Mouse (Mus musculus): ENCODE measurements around the gene Tmprss9. TPM values are rescaled to one million over a fixed set of nuclear protein-coding genes. Genes with fewer than 3 reads are reported as not detected.

The Tmprss9 gene
- polyA plus RNA-seq, 1 experiment = 0.33 TPM

- H3K4me1 ChIP-seq (ENCODE audit: control insufficient read depth, insufficient read depth, low read length) = peaks cover 22% of the 10 kb centered on the region
- H3K27ac ChIP-seq (ENCODE audit: insufficient read depth, low read depth, low read length) = no peak overlapping the region
- no peaks in the 10 kb centered on the region for H3K36me3 ChIP-seq (ENCODE audit: control insufficient read depth, insufficient read depth, low read length)
- 19% methylated on average over 6 of the region's 6 CpGs for WGBS
- no peak overlapping the region for H3K4me3 ChIP-seq (ENCODE audit: insufficient read depth, low read depth, low read length)
- DNase-seq = no peak
- TF ChIP-seq CTCF (conservative IDR thresholded peaks at IDR 0.05; ENCODE audit: insufficient read depth, insufficient read length, low read depth, low read length) (no peak), POLR2A (IDR thresholded peaks at IDR 0.05; ENCODE audit: low read depth, low read length) (no peak)
- H3K27me3 ChIP-seq (replicated peaks; ENCODE audit: control insufficient read depth, insufficient read depth, low read length) = no peaks in the 10 kb centered on the region
Measured at GRCm38 (mm10) chr10:80936810-80937164, 65.1 kb downstream of the Tmprss9 start.

- TF ChIP-seq CTCF (conservative IDR thresholded peaks at IDR 0.05; ENCODE audit: insufficient read depth, insufficient read length, low read depth, low read length) = no peak
- no peak for TF ChIP-seq POLR2A (IDR thresholded peaks at IDR 0.05; ENCODE audit: low read depth, low read length)
- peak; percentile 91 for DNase-seq
- H3K4me3 ChIP-seq (ENCODE audit: insufficient read depth, low read depth, low read length) = no peak overlapping the region
- no peaks in the 10 kb centered on the region for H3K36me3 ChIP-seq (ENCODE audit: control insufficient read depth, insufficient read depth, low read length)
- peaks cover 22% of the 10 kb centered on the region for H3K4me1 ChIP-seq (ENCODE audit: control insufficient read depth, insufficient read depth, low read length)
- 11% methylated on average over 8 of the region's 8 CpGs for WGBS
- no peak overlapping the region for H3K27ac ChIP-seq (ENCODE audit: insufficient read depth, low read depth, low read length)
- no peaks in the 10 kb centered on the region for H3K27me3 ChIP-seq (replicated peaks; ENCODE audit: control insufficient read depth, insufficient read depth, low read length)
Measured at GRCm38 (mm10) chr10:80937646-80938045, 66.0 kb downstream of the Tmprss9 start.

- Histone ChIP-seq H3K4me3 (ENCODE audit: insufficient read depth, low read depth, low read length) (no peak overlapping the region), H3K4me1 (ENCODE audit: control insufficient read depth, insufficient read depth, low read length) (peaks cover 18% of the 10 kb centered on the region), H3K27me3 (replicated peaks; ENCODE audit: control insufficient read depth, insufficient read depth, low read length) (no peaks in the 10 kb centered on the region), H3K36me3 (ENCODE audit: control insufficient read depth, insufficient read depth, low read length) (no peaks in the 10 kb centered on the region), H3K27ac (ENCODE audit: insufficient read depth, low read depth, low read length) (no peak overlapping the region)
- TF ChIP-seq POLR2A (IDR thresholded peaks at IDR 0.05; ENCODE audit: low read depth, low read length) = no peak
- TF ChIP-seq CTCF (conservative IDR thresholded peaks at IDR 0.05; ENCODE audit: insufficient read depth, insufficient read length, low read depth, low read length) = no peak
- whole genome bisulfite sequencing = 33% methylated on average over 15 of the region's 15 CpGs
- no peak for DNase-seq
Measured at GRCm38 (mm10) chr10:80938831-80939550, 67.3 kb downstream of the Tmprss9 start.

- 1% methylated on average over 28 of the region's 28 CpGs for WGBS
Measured at GRCm38 (mm10) chr10:80939671-80940070, 68.0 kb downstream of the Tmprss9 start.

GRCm38 (mm10) chr10:80940320-80940987 lies 68.8 kb downstream of the Tmprss9 start:
- no peaks in the 10 kb centered on the region for H3K36me3 ChIP-seq (ENCODE audit: control insufficient read depth, insufficient read depth, low read length)
- peak overlapping the region; percentile 87 for H3K27ac ChIP-seq (ENCODE audit: insufficient read depth, low read depth, low read length)
- DNase-seq = peak; percentile 92
- WGBS = 16% methylated on average over 8 of the region's 8 CpGs
- H3K4me3 ChIP-seq (ENCODE audit: insufficient read depth, low read depth, low read length) = no peak overlapping the region
- TF ChIP-seq CTCF (conservative IDR thresholded peaks at IDR 0.05; ENCODE audit: insufficient read depth, insufficient read length, low read depth, low read length) = no peak
- no peak for TF ChIP-seq POLR2A (IDR thresholded peaks at IDR 0.05; ENCODE audit: low read depth, low read length)
- no peaks in the 10 kb centered on the region for H3K27me3 ChIP-seq (replicated peaks; ENCODE audit: control insufficient read depth, insufficient read depth, low read length)
- peaks cover 18% of the 10 kb centered on the region for H3K4me1 ChIP-seq (ENCODE audit: control insufficient read depth, insufficient read depth, low read length)

More at GRCm38 (mm10) chr10:80939671-80940070, 68.0 kb downstream of the Tmprss9 start:
- H3K27ac ChIP-seq (ENCODE audit: insufficient read depth, low read depth, low read length) = peak overlapping the region; percentile 65
- H3K27me3 ChIP-seq (replicated peaks; ENCODE audit: control insufficient read depth, insufficient read depth, low read length) = no peaks in the 10 kb centered on the region
- peaks cover 18% of the 10 kb centered on the region for H3K4me1 ChIP-seq (ENCODE audit: control insufficient read depth, insufficient read depth, low read length)
- peak; percentile 94 for DNase-seq
- peak overlapping the region; percentile 24; the same call in 1 of the 2 replicates for H3K4me3 ChIP-seq (ENCODE audit: insufficient read depth, low read depth, low read length)
- H3K36me3 ChIP-seq (ENCODE audit: control insufficient read depth, insufficient read depth, low read length) = no peaks in the 10 kb centered on the region
- TF ChIP-seq POLR2A (IDR thresholded peaks at IDR 0.05; ENCODE audit: low read depth, low read length) = no peak
- no peak for TF ChIP-seq CTCF (conservative IDR thresholded peaks at IDR 0.05; ENCODE audit: insufficient read depth, insufficient read length, low read depth, low read length)

GRCm38 (mm10) chr10:80940988-80941347 lies 69.3 kb downstream of the Tmprss9 start:
- 13% methylated on average over 2 of the region's 2 CpGs for WGBS
- H3K36me3 ChIP-seq (ENCODE audit: control insufficient read depth, insufficient read depth, low read length) = no peaks in the 10 kb centered on the region
- TF ChIP-seq CTCF (conservative IDR thresholded peaks at IDR 0.05; ENCODE audit: insufficient read depth, insufficient read length, low read depth, low read length) (no peak), POLR2A (IDR thresholded peaks at IDR 0.05; ENCODE audit: low read depth, low read length) (no peak)
- H3K4me1 ChIP-seq (ENCODE audit: control insufficient read depth, insufficient read depth, low read length) = peaks cover 18% of the 10 kb centered on the region
- no peaks in the 10 kb centered on the region for H3K27me3 ChIP-seq (replicated peaks; ENCODE audit: control insufficient read depth, insufficient read depth, low read length)
- no peak overlapping the region for H3K4me3 ChIP-seq (ENCODE audit: insufficient read depth, low read depth, low read length)
- DNase-seq = no peak
- peak overlapping the region; percentile 87 for H3K27ac ChIP-seq (ENCODE audit: insufficient read depth, low read depth, low read length)

GRCm38 (mm10) chr10:80942919-80943318 lies 71.3 kb downstream of the Tmprss9 start:
- Histone ChIP-seq H3K4me3 (ENCODE audit: insufficient read depth, low read depth, low read length) (no peak overlapping the region), H3K27me3 (replicated peaks; ENCODE audit: control insufficient read depth, insufficient read depth, low read length) (no peaks in the 10 kb centered on the region), H3K36me3 (ENCODE audit: control insufficient read depth, insufficient read depth, low read length) (no peaks in the 10 kb centered on the region), H3K4me1 (ENCODE audit: control insufficient read depth, insufficient read depth, low read length) (peaks cover 18% of the 10 kb centered on the region), H3K27ac (ENCODE audit: insufficient read depth, low read depth, low read length) (no peak overlapping the region)
- TF ChIP-seq CTCF (conservative IDR thresholded peaks at IDR 0.05; ENCODE audit: insufficient read depth, insufficient read length, low read depth, low read length) (no peak), POLR2A (IDR thresholded peaks at IDR 0.05; ENCODE audit: low read depth, low read length) (no peak)
- no peak for DNase-seq
- WGBS = 73% methylated on average over 8 of the region's 8 CpGs
